Mouse (Mus musculus) ES-Bruce4 (cell line): ENCODE results near the gene Vsig10.

ENCODE experiments used
- CTCF ChIP-seq: IDR thresholded peaks from one replicate; pipeline ENCODE4 v1.8.1; 2011; ENCODE audit warnings: low read depth, low read length
- EP300 ChIP-seq: IDR thresholded peaks from 2 replicates; pipeline ENCODE4 v1.6.1; 2011; ENCODE audit warnings: low read depth, low read length; ENCODE audit not compliant: insufficient read depth

- TF ChIP-seq CTCF (no peak), EP300 (no peak)
Observed at GRCm38 (mm10) chr5:117289646-117290045, 29.2 kb upstream of the Vsig10 start.
